Mouse (Mus musculus) telencephalon, adult 2 months (tissue): ENCODE measurements at regions not wholly inside any gene's neighbourhood (a gene's known extent, or its start where the extent isn't known, plus 50 kb on each side); places are given as distances from the start of the nearest gene placed in this dataset.
"Not testable (repeated sequence)": the region's sequence is repeated elsewhere in the genome, so short reads cannot be mapped to it uniquely, and the experiment has no call there.

ENCODE experiments used
- DNase-seq: peaks from one replicate; pipeline ENCODE4 v3.0.0-alpha.2; 2011; ENCODE audit warnings: low read depth, low spot score

DNA sequence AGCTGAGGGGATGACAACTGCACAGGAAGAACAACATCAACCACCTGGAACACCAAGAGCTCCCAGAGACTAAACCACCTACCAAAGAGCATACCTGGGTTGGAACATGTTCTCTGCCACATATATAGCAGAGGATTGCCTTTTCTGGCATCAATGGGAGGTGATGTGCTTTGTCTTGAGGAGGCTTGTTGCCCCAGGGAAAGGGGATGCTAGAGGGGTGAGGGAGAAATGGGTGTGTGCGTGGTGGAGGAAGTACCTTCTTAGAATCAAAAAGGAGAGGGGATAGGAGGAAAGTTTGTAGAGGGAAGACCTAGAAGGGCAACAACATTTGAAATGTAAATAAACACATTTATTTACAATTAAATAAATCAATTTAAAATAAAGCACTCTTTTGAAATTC, 358.5 kb upstream of the Pfkp start:
- no peak for DNase-seq

GRCm38 (mm10) chr13:6998508-6999278, 350.1 kb upstream of the Pfkp start:
- peak; percentile 17 for DNase-seq

- DNase-seq = no peak
These were observed 349.5 kb upstream of the Pfkp start for GRCm38 (mm10) chr13:6998094-6998493.

- no peak for DNase-seq
These were observed 343.9 kb upstream of the Pfkp start for GRCm38 (mm10) chr13:6992323-6992994.

- no peak for DNase-seq
These were observed 343.1 kb upstream of the Pfkp start for GRCm38 (mm10) chr13:6991714-6992113.

DNA sequence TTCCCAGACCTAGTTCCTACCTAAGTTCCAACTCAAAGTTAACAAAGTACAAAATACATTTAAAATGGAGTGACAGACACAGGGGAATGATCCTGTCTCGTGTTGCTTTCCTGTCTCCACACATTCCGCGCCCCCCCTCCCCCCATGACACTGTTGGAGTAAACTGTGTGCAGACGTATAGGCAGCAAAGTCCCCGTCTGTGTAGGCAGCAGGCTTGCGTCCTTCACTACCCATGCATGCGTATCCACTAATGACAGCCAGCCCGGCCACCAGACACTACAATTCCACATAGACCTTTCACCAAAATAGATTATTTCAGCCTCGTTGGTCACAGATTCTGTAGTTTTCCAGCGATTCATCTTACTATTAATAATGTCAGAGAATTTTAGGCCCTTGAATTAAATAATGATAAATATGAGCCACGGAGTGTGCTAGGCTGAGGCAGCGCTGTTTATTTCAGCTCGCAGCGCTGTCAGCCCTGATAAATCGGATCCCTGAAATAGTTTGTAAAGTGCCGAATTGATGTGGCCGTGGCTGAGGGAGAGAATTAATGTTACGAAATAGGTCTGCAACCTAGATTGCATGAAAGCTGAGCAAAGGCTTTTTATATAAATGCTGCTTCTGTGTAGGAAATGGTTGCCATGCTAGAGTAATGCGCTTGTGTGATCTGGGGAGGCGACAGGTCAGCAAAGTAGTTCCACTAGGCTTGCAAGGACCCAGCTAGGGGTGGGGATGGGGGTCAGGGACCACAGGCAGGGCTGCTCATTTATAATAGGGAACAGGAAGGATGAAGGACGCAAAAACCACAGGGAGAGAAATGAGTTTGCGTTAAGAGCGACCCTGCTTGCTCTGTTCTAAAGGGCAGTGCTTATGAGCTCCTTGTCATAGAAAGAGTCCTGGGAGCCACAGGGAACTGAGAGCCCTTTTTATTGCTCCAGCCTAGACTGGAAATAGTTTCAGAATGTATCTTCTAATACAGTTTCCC, 336.7 kb upstream of the Pfkp start:
- DNase-seq = no peak

GRCm38 (mm10) chr13:6955713-6956112, 307.1 kb upstream of the Pfkp start:
- DNase-seq = no peak

DNA sequence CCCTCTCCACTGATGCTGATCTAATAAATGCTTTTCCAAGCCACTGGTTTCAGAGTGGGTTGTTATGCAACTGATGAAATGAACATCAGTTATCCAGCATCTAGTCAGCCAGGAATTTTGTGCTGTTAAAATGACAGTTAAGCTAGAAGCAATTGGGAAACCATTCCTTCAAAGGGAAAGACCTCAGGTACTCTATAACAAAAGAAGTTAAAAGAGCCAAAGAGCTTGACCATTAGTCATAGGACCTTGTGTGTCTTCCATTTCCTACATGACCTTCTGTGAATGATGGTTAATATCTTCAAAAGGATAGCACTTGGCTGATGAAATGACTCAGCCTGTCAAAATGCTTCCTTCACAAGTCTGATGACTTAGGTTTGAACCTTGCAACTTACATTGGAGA, 275.6 kb upstream of the Pfkp start:
- DNase-seq = no peak

GRCm38 (mm10) chr13:6922357-6922721, 273.8 kb upstream of the Pfkp start:
- no peak for DNase-seq

DNA sequence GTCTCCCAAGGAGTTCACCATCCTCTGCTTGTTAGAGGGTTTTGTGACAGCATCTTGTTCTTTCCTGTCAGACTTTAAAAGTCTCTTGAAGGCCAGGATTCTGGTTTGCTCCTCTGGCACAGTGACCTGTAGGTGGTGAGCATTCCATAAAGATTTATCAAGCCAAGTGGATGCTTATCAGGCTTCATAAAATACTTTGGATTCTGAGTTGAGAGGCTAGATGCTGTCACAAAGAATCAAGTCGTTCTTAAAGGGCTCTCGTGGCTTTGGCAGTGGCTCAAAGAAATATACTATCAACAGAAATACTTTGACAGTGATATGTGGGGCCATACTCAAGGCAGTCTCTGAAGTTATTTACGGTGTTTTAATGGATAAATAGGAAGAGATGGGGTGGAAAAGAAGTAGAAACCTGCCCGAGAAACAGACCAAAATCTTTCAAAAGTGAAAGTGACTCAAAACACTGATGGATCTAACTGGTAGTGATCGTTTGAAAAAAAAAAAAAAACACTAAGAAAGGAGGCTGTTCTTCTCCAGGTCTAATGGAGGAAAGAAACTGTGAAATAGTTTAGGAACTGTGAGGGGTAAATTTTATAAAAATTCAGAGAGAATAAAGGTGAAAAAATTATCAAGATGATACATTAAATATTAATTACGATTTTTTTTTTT, 273.2 kb upstream of the Pfkp start:
- DNase-seq = no peak

DNA sequence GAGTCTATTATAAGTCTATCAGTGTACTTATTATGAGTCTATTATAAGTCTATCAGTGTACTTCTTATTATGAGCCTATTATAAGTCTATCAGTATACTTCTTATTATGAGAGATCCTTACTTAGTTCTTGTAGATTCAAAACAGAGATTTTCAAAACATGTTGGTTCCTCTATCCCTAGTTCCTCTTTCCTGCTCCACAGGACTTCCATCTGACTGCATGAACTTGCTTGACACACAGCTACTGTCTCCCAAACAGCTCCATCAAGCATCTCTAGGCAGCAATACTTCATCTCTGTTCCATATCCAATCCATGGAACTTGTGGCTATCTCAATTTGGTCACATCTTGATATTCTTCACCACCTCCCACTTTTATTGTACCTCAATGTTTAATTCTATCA, 257.4 kb upstream of the Pfkp start:
- no peak for DNase-seq

DNA sequence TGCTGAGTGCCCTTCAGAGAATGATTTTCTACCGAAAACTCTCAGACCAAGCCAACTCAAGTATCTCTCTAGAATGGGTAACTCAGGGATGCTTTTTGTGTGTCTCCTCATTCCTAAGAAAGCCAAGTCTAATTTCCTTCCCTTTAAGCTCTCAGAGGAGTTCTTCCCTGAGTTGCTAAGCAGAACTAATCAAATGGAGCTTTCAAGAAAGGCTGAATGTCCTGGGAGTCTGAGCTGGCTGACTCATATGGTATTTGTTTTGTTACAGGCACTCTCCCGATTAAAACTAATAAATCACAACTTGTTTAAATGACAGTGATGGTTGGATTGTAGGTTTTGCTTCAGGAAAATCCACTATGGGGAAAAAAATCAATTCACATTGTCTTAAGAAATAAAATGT, 253.1 kb upstream of the Pfkp start:
- DNase-seq = no peak

GRCm38 (mm10) chr13:6897666-6898065, 249.1 kb upstream of the Pfkp start:
- no peak for DNase-seq

- no peak for DNase-seq
These were observed 243.0 kb upstream of the Pfkp start for GRCm38 (mm10) chr13:6891458-6892076.

GRCm38 (mm10) chr13:6889446-6889845, 240.9 kb upstream of the Pfkp start:
- not testable (repeated sequence) for DNase-seq

DNA sequence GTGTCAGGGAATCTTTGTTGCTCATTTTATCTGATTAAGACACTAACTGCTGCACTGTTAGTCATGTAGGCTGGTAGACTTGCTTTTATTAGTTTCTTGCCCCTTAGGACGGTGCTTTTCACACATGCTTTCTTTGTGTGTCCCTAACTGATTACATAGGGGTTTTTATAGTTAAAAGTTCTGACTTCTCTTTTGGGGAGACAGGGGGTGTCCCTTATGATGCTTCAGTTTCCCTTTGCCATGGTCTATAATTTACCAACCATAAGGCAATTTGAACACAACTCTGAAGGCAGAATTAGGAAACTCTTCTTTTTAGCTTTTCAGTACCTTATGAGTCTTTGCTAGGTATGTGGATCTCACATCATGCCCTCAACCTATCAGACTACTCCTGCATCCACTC, 239.8 kb upstream of the Pfkp start:
- no peak for DNase-seq

- no peak for DNase-seq
These were observed 228.7 kb upstream of the Pfkp start for GRCm38 (mm10) chr13:6877018-6877901.

- no peak for DNase-seq
These were observed 213.6 kb upstream of the Pfkp start for GRCm38 (mm10) chr13:6862186-6862585.

DNA sequence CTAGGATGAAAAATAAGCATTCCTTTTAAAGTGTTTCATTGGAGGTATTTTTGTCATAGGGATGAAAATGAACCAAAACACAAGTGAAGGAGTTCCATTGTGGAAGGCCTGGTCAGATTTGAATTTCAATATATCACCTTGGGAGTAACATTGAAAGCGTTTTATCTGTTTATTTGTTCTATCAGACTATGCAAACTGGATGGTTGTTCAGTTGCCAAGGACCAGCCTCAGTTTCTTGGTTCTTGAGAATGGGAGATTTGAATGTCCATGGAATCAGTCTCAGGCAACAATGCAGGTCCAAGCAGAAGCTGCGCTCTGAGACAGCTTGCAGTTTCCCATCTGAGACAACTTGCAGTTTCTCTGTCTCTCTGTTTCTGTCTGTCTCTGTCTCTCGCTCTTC, 211.0 kb upstream of the Pfkp start:
- no peak for DNase-seq
